Mouse (Mus musculus) ES-Bruce4 (cell line): ENCODE results near the gene Dnajc5. TPM values are rescaled to one million over a fixed set of nuclear protein-coding genes. Genes with fewer than 3 reads are reported as not detected.
A peak's percentile ranks its signal among the peaks of the same experiment; 100 is the strongest.

Experiments
- H3K27ac ChIP-seq: 2 replicates; pipeline ENCODE4 v1.5.1; 2012; ENCODE audit warnings: low read length, inconsistent platforms; ENCODE audit not compliant: insufficient read depth
- H3K27me3 ChIP-seq: 2 replicates; pipeline ENCODE4 v1.6.1; 2012; ENCODE audit warnings: mild to moderate bottlenecking, low read length, inconsistent platforms; ENCODE audit not compliant: control insufficient read depth, poor library complexity, insufficient read depth, severe bottlenecking
- H3K36me3 ChIP-seq: 2 replicates; pipeline ENCODE4 v1.6.1; 2012; ENCODE audit warnings: inconsistent platforms, mild to moderate bottlenecking, low read length, moderate library complexity; ENCODE audit not compliant: control insufficient read depth, poor library complexity, insufficient read depth, severe bottlenecking
- H3K4me1 ChIP-seq: one replicate; pipeline ENCODE4 v1.8.1; 2011; ENCODE audit warnings: low read length; ENCODE audit not compliant: control insufficient read depth, insufficient read depth
- H3K4me3 ChIP-seq: 2 replicates; pipeline ENCODE4 v1.5.1; 2011; ENCODE audit warnings: low read depth, mild to moderate bottlenecking, low read length
- H3K9ac ChIP-seq: 2 replicates; pipeline ENCODE4 v1.6.1; 2012; ENCODE audit warnings: low read depth, mild to moderate bottlenecking, inconsistent platforms; ENCODE audit not compliant: poor library complexity, severe bottlenecking
- H3K9me3 ChIP-seq: replicated peaks from 2 replicates; pipeline ENCODE4 v1.6.1; 2012; ENCODE audit warnings: mild to moderate bottlenecking, low read length, inconsistent platforms; ENCODE audit not compliant: control insufficient read depth, poor library complexity, insufficient read depth, severe bottlenecking
- CTCF ChIP-seq: IDR thresholded peaks from one replicate; pipeline ENCODE4 v1.8.1; 2011; ENCODE audit warnings: low read depth, low read length
- EP300 ChIP-seq: IDR thresholded peaks from 2 replicates; pipeline ENCODE4 v1.6.1; 2011; ENCODE audit warnings: low read depth, low read length; ENCODE audit not compliant: insufficient read depth
- POLR2A ChIP-seq: IDR thresholded peaks from one replicate; pipeline ENCODE4 v1.8.1; 2011; ENCODE audit warnings: low read length; ENCODE audit not compliant: insufficient read depth
- polyA plus RNA-seq: library from polyadenylated mRNA; stranded (reverse); fragments of >200 nt; gene quantifications from 2 replicates; pipeline ENCODE4 v1.2.4, GENCODE M21; 2011; ENCODE audit warnings: low read depth; ENCODE audit not compliant: missing spikeins, insufficient read depth, insufficient read length

Gene Dnajc5
- polyA plus RNA-seq, 1 experiment = 59.0 TPM

- TF ChIP-seq POLR2A = no peak
- peak; percentile 53 for TF ChIP-seq CTCF
- no peaks in the 10 kb centered on the region for H3K4me1 ChIP-seq
These were observed 74.8 kb downstream of the Dnajc5 start for GRCm38 (mm10) chr2:181594946-181595696.

GRCm38 (mm10) chr2:181596221-181596960, 76.1 kb downstream of the Dnajc5 start:
- H3K4me1 ChIP-seq = no peaks in the 10 kb centered on the region

More at GRCm38 (mm10) chr2:181594946-181595696, 74.8 kb downstream of the Dnajc5 start:
- 0 out of 2 replicates have a peak, but pooled peaks cover 2% of the 10 kb centered on the region for H3K36me3 ChIP-seq
- H3K27me3 ChIP-seq = no peaks in the 10 kb centered on the region
- H3K27ac ChIP-seq = no peak overlapping the region
- H3K4me3 ChIP-seq = no peak overlapping the region
- H3K9ac ChIP-seq = no peak overlapping the region
- no peaks in the 10 kb centered on the region for H3K9me3 ChIP-seq

DNA sequence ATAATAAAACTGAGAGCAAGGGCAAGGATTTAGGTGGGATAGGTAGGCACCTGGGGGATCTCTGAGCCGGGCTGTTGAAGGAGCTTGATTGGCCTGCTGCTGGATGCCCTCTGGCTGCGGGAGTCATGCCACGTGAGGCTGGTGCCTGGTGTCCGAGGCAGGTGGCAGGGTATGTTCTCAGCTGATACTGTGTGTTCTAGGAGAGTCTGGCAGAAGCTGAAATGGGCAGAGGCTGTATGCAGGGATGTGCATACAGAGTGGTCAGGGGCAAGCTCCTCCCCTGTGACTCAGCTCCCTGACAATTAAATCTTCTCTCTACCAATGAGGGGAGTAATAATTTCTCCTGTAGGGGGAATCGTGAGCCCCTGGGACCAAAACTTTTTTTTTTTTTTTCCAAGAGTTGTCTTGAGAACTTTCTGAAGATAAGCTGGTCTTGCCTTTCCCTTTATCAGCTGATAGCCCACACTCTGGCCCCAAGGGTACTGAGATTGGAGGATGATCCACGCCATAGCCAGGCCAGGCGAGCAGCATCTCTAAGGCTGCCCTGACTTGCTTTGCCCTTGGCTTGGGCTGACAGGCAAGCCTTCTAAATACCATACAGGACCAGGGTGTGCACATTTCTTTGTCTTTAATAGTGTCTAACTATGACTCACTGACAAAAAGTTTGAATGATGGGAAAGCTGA, 77.2 kb downstream of the Dnajc5 start:
- H3K4me3 ChIP-seq = no peak overlapping the region
- TF ChIP-seq POLR2A = no peak
- TF ChIP-seq EP300 = no peak
- no peak for TF ChIP-seq CTCF
- no peaks in the 10 kb centered on the region for H3K9me3 ChIP-seq
- no peak overlapping the region for H3K9ac ChIP-seq
- H3K27ac ChIP-seq = no peak overlapping the region
- no peaks in the 10 kb centered on the region for H3K27me3 ChIP-seq
- H3K36me3 ChIP-seq = no peaks in the 10 kb centered on the region
- no peaks in the 10 kb centered on the region for H3K4me1 ChIP-seq

More at GRCm38 (mm10) chr2:181596221-181596960, 76.1 kb downstream of the Dnajc5 start:
- no peak for TF ChIP-seq CTCF
- no peak for TF ChIP-seq POLR2A
- TF ChIP-seq EP300 = no peak
- Histone ChIP-seq H3K36me3 (no peaks in the 10 kb centered on the region), H3K27me3 (no peaks in the 10 kb centered on the region), H3K4me3 (no peak overlapping the region), H3K9ac (no peak overlapping the region), H3K27ac (no peak overlapping the region), H3K9me3 (no peaks in the 10 kb centered on the region)

DNA sequence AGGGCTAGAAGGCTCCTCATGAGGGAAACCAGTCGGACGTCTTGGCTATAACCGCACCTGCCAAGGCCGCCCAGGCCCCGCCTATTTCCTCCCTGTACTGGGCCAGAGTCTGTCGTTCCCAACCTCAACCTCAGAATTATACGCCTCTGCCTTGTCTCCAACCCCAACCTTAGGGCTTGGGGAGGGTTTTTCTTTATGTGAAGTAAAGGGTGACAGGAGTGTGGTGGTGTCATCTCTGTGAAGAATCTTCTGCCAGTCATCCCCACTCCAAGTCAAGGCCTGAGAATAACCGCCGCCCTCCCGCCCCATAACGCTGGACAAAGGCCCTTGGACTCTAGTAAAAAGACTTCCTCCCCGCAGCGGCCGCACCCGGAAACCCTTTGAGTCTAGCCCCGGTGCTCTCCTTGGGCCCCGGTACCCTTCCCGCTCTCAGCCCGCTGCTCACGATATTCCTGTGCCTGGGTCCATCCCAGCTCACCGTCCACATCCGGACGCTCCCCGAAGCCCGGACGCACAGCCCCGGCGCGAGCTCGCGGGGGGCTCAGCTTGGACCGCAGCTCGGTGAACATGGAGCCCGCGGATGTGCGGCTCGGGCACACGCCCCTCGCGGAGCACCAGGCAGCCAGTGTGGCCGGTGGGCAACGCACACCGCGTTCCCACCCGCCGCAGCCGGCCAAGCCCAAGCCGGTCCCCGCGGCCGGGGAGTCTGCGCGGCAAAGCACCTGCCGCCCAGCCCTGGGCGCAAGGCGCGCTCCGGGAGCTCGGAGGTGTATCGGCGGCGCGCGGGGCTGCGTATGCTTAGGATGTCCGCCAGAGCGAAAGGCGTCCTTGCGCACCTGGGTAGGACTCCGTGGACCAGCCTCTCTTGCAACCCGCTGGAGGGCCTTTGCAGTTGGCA, 78.4 kb downstream of the Dnajc5 start, which contains the start of gene Samd10:
Samd10 (minus strand) TSS at position 759 of the 898 bp plus-strand sequence.
- H3K4me1 ChIP-seq = no peaks in the 10 kb centered on the region
- H3K27ac ChIP-seq = peak within 1 kb of the TSS; percentile 14
- H3K36me3 ChIP-seq = no peaks in the 10 kb centered on the region
- no peak for TF ChIP-seq EP300
- peak; percentile 27 for TF ChIP-seq POLR2A
- no peak for TF ChIP-seq CTCF
- H3K27me3 ChIP-seq = no peaks in the 10 kb centered on the region
- peak within 1 kb of the TSS; percentile 93 for H3K9ac ChIP-seq
- H3K9me3 ChIP-seq = no peaks in the 10 kb centered on the region
- H3K4me3 ChIP-seq = peak within 1 kb of the TSS; percentile 79

GRCm38 (mm10) chr2:181600226-181600758, 80.0 kb downstream of the Dnajc5 start:
- peak overlapping the region; percentile 58 for H3K27ac ChIP-seq
- no peaks in the 10 kb centered on the region for H3K9me3 ChIP-seq
- H3K27me3 ChIP-seq = no peaks in the 10 kb centered on the region
- peak overlapping the region; percentile 82 for H3K9ac ChIP-seq
- H3K4me3 ChIP-seq = peak overlapping the region; percentile 69
- TF ChIP-seq CTCF (no peak), POLR2A (no peak), EP300 (no peak)
- H3K36me3 ChIP-seq = no peaks in the 10 kb centered on the region
- H3K4me1 ChIP-seq = no peaks in the 10 kb centered on the region
